Mouse (Mus musculus): ENCODE data around the gene Ube2j1. TPM values are rescaled to one million over a fixed set of nuclear protein-coding genes. Genes with fewer than 3 reads are reported as not detected.

The Ube2j1 gene
- total RNA-seq, 4 experiments from 2014 or later: 35.4 to 40.8 (median 39.8) TPM

DNA sequence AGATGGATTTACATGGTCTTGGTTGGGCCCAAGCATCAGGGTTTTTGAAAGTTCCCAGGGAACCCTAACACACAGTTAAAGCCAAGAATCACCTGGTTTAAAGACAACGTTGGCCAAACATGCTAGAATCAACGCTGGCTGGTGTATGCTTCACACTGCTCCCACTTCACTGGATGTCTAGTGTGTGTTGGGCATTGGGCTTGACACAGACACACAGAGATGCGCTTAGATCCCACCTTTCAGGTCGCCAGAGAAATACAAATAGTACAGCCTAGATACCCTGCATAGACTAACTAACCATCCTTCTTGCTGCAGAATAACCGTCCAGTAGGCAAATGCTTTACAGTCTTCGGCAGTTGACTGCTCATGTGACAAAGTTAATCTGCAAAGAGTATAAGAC, 39.1 kb downstream of the Ube2j1 start:
- DNase-seq (ENCODE audit: low spot score): no peak

DNA sequence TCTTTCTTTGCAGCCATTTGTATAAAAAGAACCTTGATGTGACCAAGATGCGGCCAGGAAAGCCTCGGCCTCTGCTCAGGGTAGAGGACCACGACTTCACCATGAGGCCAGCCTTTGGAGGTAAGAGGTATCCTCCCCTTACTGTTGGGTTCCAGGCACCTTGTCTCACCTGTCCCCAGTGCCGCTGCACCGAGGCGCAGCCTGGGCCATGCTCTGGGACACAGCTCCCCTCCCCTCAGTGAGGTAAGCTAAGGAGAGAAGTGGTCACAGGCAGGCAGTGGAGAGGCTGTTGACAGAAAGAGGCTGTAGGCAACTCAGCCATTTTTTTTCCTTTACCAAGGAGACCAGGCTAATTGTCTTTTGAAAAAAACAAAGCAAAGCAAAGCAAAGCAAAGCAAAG, 40.1 kb downstream of the Ube2j1 start:
- no peak for DNase-seq (ENCODE audit: low spot score)

DNA sequence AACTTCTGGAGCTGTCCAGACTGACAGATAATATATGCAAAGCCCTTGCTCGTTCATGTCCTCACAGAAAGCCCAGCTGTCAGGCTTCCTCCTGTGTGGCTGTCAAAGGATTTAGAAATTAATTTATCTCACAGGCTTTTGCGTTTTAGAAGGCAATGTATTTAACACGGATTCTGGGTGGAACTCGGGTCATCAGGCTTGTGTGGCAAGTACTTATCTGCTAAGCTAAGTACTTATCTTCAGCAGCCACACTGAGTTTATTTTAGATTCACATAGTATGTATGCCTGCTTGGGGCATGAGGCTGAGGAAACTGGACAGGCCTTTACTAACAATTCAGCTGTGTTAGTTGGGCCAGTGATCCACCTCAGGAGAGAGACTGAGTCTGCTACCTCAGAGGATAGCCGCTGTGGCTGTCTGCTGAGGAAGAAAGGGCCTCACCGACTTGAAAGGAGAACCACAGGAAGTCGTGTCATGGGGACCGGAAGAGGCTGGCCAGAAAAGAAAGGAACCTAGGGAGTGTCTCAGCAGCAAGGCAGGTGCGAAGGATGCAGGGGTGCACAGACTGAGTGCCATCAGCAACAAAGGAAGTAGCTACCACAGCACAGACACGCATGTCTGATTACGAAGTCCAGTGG, 41.4 kb downstream of the Ube2j1 start:
- no peak for DNase-seq (ENCODE audit: low spot score)

DNA sequence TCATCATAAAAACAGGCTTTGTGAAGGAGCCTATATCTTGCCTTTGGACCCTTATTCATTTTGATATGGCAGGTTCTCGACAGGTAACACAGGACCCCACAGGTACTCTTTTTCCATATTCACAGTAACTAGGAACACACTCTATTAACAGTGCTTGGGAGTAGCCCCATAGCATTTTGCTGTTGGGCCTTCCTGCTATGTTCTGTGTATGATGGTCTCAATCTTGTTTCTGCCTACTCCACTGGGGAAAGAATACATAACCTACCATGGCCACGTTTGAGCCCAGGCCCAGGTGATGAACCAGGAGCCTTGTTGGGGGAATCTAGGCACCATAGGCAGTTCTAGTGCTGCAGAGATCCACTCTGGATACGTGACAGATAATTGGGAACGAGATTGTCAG, 43.2 kb downstream of the Ube2j1 start:
- DNase-seq (ENCODE audit: low spot score): no peak

DNA sequence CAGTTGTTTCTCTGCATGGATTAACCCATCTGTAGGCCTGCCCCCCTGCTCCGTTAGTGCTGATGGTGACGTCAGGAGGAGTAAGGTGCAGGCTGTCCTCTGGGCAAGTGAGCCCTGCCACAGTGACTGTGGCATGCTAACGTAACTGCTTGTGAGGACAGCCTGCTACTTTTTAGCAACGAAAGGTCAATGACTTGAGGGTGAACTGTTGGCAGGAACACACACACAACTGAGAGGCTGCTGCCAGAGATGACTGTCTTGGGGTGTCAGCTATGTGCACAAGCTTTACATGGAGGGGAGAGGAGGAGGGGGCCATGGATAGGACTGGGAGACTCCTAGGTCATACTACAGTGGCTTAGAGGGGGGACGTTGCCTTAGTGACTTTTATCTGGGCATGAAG, 43.6 kb downstream of the Ube2j1 start:
- no peak for DNase-seq (ENCODE audit: low spot score)

DNA sequence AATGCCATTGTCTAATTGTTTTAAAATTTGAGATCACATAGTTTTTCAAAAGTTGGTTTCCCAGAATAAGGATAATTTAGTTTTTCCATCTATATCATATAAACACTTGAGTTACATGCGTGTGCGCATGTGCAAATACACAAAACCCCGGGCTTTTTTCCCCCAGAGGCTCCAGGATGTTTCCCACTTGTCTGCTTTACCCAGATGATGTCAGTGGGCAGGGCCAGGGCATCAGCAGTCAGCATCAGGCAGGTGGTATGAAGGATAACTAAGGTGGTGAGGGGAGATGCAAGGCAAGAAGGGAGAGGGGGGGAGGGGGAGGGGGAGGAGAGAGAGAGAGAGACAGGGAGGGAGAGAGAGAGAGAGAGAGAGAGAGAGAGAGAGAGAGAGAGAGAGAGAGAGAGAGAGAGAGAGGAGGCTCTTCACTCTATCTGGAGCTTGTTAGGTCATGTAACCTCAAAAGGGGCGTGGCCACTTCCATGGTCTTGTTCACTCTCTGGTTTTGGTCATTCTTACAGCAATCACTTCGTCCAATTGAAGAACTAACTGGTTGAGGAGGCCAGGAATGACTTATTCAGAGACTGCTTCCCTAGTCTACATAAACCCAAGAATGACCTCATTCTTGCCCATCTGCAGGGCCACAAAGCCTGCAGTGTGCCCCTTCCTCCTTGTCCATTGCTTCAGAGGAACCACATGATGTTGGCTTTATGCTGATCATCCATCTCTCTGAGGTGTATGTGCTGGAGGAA, 44.7 kb downstream of the Ube2j1 start:
- DNase-seq (ENCODE audit: low spot score): no peak

DNA sequence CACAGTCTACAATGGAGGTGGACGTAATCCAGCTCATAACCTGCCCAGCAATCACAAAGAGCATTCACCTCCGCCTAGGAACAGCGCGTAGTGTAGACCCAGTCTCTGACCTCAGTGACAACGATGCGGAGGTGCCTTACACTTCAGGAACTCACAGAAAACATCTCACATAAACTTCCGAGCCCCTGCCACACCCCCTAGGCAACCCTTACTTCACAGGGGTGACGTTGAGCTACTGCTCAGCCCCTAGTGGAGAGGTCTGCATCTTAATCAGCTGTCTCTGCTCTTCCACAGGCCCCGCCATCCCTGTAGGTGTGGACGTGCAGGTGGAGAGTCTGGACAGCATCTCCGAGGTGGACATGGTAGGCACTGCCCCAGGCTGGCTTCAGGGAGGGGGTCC, 45.9 kb downstream of the Ube2j1 start:
- no peak for DNase-seq (ENCODE audit: low spot score)

DNA sequence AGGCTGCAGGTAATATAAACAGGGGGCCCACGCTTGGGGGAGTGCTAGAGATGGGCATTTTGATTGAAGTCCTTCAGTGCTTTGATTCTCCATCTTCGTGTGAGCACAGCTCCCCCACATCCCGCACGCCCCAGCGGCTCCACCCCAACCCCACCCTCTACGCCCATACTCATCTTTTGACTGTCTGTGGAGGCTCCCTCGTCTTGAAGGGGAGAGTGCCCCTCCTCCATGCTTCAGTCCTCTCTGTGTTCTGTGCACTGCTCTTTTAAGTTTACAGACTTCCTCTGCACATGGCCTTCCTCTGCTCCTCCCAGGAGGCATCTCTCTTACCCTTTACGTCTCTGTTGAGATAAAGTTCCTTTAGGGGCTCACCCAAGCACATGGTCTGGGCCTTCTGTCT, 46.5 kb downstream of the Ube2j1 start:
- DNase-seq (ENCODE audit: low spot score): no peak

DNA sequence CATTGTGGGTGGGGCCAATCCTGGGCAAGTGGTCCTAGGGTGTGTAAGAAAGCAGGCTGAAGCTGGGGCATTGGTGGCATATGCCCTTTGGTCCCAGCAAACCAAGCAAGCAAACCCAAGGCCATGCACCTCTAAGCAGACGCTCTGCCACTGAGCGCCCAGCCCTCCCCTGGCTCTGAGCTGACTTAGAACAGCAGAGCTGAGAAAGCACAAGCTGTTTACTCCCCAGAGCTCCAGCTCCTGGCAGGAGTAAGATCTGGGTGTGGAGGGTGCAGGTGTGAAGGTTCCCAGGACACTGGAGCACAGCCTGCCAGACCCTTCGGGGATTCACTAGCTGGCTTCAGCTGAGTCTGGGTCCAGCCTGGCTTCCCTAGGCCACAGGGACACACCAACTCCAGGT, 47.3 kb downstream of the Ube2j1 start:
- no peak for DNase-seq (ENCODE audit: low spot score)

DNA sequence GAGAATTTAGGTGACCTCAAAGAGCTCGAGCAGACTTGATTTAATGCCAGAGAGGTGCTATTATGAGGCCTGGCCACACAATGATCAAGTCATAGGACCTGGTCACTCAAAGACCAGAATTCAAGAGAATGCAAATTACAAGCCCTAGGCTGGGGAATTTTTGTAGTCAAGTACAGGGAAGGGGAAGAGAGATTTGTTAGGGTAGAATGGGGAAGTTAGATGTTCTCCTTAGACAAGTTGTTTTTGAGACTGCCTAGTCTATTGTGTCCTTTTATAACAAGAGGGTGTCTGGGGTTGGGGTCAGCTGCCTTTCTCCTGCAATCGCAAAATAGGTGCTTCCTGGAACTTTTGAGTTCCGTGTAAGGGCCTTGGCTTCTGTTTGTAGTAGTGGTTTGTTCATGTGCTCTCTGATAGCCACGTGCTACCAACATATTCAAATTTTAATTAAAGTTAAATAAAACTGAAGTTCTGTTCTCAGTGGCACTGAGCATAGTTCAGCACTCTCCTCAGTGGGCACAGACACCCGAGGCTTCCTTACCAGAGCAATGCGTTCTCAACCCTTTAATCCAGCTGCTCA, 68.0 kb downstream of the Ube2j1 start:
- DNase-seq (ENCODE audit: low spot score): no peak

Other genes with a start within 250 kb of the Ube2j1 start
- 10 to 100 TPM; 31.0 to 48.6 (median 41.3) TPM for gene Lyrm2, start 231.2 kb upstream of the Ube2j1 start, total RNA-seq (2022)
- 1 to 10 TPM; 4.0 to 6.2 (median 5.1) TPM for gene Ankrd6, start 80.6 kb upstream of the Ube2j1 start, total RNA-seq (2022)
- gene Rragd, start 48.4 kb upstream of the Ube2j1 start, total RNA-seq (2022): 100 to 1,000 TPM in 3 of 4 experiments, 10 to 100 TPM in 1; 92.6 to 118 (median 111) TPM
- 1 to 10 TPM; 1.8 to 2.6 (median 1.9) TPM for gene Gabrr2, start 31.6 kb downstream of the Ube2j1 start, total RNA-seq (2022)
- 1 to 10 TPM in 1 of 4 experiments, under 1 TPM in 3; 0.38 to 1.0 (median 0.62) TPM for gene Gabrr1, start 101.1 kb downstream of the Ube2j1 start, total RNA-seq (2022)
- gene Pm20d2, start 158.3 kb downstream of the Ube2j1 start, total RNA-seq (2022): 10 to 100 TPM; 69.3 to 75.5 (median 72.3) TPM
- not detected for gene Srsf12, start 177.6 kb downstream of the Ube2j1 start, total RNA-seq (2022)